29 mouse cellular contexts compared by ENCODE assay signal in the genomic region with DNA sequence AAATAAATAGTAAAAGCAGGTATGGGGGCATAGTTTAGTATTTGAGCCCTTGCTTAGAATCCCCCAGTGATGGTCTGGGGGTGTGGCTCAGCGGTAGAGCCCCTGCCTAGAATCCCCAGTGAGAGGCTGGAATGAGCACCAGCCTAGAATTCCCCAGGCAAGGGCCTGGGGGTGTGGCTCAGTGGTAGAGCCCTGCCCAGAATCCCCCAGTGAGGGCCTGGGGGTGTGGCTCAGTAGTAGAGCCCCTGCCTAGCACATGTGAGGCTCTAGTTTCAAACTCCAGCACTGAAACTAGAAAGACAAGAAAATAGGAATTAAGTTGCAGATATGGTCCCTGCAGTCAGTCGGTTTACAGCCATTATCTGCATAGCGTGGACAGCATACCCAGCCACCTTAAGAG. TPM values are rescaled to one million over a fixed set of nuclear protein-coding genes. Genes with fewer than 3 reads are reported as not detected.
DNase-seq lines count a peak whose midpoint lies in the region; TF ChIP-seq lines count a peak whose summit lies in the region.
"Had no signal": no experiment of that assay in that cellular context is flagged by ENCODE, and none has a peak within 500 bp of the region (broad histone marks: within the 10 kb centered on the region; RNA-seq: fewer than 3 reads in every experiment).

No protein-coding gene starts in this region.

- H3K27ac ChIP-seq in kidney, adult 2 months (ENCODE audit: insufficient read depth, low read depth, low read length) = peak overlapping the region; percentile 27; the same call in 1 of the 2 replicates
- peak overlapping the region; percentile 90 for H3K27ac ChIP-seq in spleen, adult 2 months (ENCODE audit: insufficient read depth, low read length)
- H3K27ac ChIP-seq: embryonic facial prominence, embryonic 12.5 days; hindbrain, embryonic 14.5 days; layer of hippocampus, adult 2 months; left cerebral cortex, adult 2 months; liver, embryonic 14.5 days; macrophage; midbrain, embryonic 13.5 days; neural tube, embryonic 13.5 days; stomach, embryonic 15.5 days had no signal

- TF ChIP-seq POLR2A in kidney, adult 2 months (IDR thresholded peaks at IDR 0.05; ENCODE audit: low read depth, low read length) = no peak
- no peak for TF ChIP-seq POLR2A in spleen, adult 2 months (IDR thresholded peaks at IDR 0.05; ENCODE audit: low read depth, low read length)

- no peaks in the 10 kb centered on the region for H3K27me3 ChIP-seq in kidney, adult 2 months (replicated peaks; ENCODE audit: control insufficient read depth, insufficient read depth, low read length)
- H3K27me3 ChIP-seq in spleen, adult 2 months (ENCODE audit: control insufficient read depth, insufficient read depth, low read length) = no peaks in the 10 kb centered on the region
- H3K27me3 ChIP-seq: embryonic facial prominence, embryonic 12.5 days; heart, embryonic 12.5 days; midbrain, embryonic 13.5 days; neural tube, embryonic 13.5 days; stomach, embryonic 15.5 days had no signal

- no peaks in the 10 kb centered on the region for H3K36me3 ChIP-seq in kidney, adult 2 months (ENCODE audit: control insufficient read depth, insufficient read depth, low read length)
- no peaks in the 10 kb centered on the region for H3K36me3 ChIP-seq in spleen, adult 2 months (ENCODE audit: control insufficient read depth, insufficient read depth, low read length)
- H3K36me3 ChIP-seq: embryonic facial prominence, embryonic 12.5 days; heart, embryonic 12.5 days; midbrain, embryonic 13.5 days; neural tube, embryonic 13.5 days; stomach, embryonic 15.5 days had no signal

- WGBS in kidney, adult 2 months = 63% methylated on average over 3 of the region's 3 CpGs
- WGBS in spleen, adult 2 months = 61% methylated on average over 3 of the region's 3 CpGs

- H3K4me3 ChIP-seq in kidney, adult 2 months (ENCODE audit: insufficient read depth, low read depth, low read length) = no peak overlapping the region
- H3K4me3 ChIP-seq in spleen, adult 2 months (ENCODE audit: extremely low read depth, insufficient read depth, insufficient read length) = no peak overlapping the region
- H3K4me3 ChIP-seq: embryonic facial prominence, embryonic 12.5 days; heart, embryonic 12.5 days; layer of hippocampus, adult 2 months; left cerebral cortex, adult 2 months; midbrain, embryonic 13.5 days; neural tube, embryonic 13.5 days; stomach, embryonic 15.5 days had no signal

- DNase-seq in kidney, adult 2 months = no peak
- DNase-seq in kidney, postnatal 14 days = no peak
- DNase-seq in spleen, adult 2 months (ENCODE audit: low read depth in 1 of 2, low spot score in 2 of 2) = no peak
- DNase-seq in spleen, postnatal 10 days (ENCODE audit: low spot score in 2 of 2) = no peak
- peak; percentile 44 for DNase-seq in ES-CJ7 (ENCODE audit: low read depth, low spot score)
- peak; percentile 38 to 62 for DNase-seq in thymus, postnatal 36 days
- DNase-seq in testis, postnatal 10 days (ENCODE audit: low spot score) = no peak
- DNase-seq: cerebellum, adult 11 months; cerebellum, adult 9-11 months; embryo, embryonic 11 days; gastrocnemius, postnatal 25 days; heart, adult 18-20 months; heart, postnatal 10 days; left cerebral cortex, postnatal 4 days; liver; lung, adult 2 months; lung, postnatal 10 days; right cerebral cortex, postnatal 4 days had no signal

- no peak for TF ChIP-seq CTCF in kidney, adult 2 months (conservative IDR thresholded peaks at IDR 0.05; ENCODE audit: insufficient read depth, insufficient read length, low read depth, low read length)
- no peak for TF ChIP-seq CTCF in spleen, adult 2 months (IDR thresholded peaks at IDR 0.05; ENCODE audit: extremely low read depth, insufficient read depth, insufficient read length, insufficient replicate concordance)

- H3K4me1 ChIP-seq in kidney, adult 2 months (ENCODE audit: control insufficient read depth, insufficient read depth, low read length) = no peaks in the 10 kb centered on the region
- peaks cover 23% of the 10 kb centered on the region for H3K4me1 ChIP-seq in spleen, adult 2 months (ENCODE audit: control insufficient read depth, insufficient read depth, insufficient read length)
- H3K4me1 ChIP-seq: embryonic facial prominence, embryonic 12.5 days; midbrain, embryonic 13.5 days; neural tube, embryonic 13.5 days; stomach, embryonic 15.5 days had no signal

RNA-seq across cellular contexts. Expression of a gene that starts 6.1 kb away (rescaled TPM):
- polyA plus RNA-seq in kidney, adult 2 months (2012; rRNA removed) = 53.8 and 57.1 TPM in 2 replicates
- 325 and 338 TPM in 2 replicates for polyA plus RNA-seq in spleen, adult 2 months (2012; rRNA removed)

RNA-seq across cellular contexts. Expression of a gene that starts 35.0 kb away (rescaled TPM):
- polyA plus RNA-seq in kidney, adult 2 months (2012; rRNA removed) = 25.1 and 27.9 TPM in 2 replicates
- polyA plus RNA-seq in spleen, adult 2 months (2012; rRNA removed) = 41.6 and 48.4 TPM in 2 replicates

RNA-seq across cellular contexts. Expression of a gene that starts 46.7 kb away (rescaled TPM):
- polyA plus RNA-seq in kidney, adult 2 months (2012; rRNA removed) = 626 and 739 TPM in 2 replicates
- 22.1 and 26.8 TPM in 2 replicates for polyA plus RNA-seq in spleen, adult 2 months (2012; rRNA removed)
- polyA plus RNA-seq: forebrain, embryonic 14.5 days had no signal

Comparison
In these comparisons a context has a peak if more than half of its experiments do, and no peak if none do; other contexts are left out.
1. DNase-seq: peak in ES-CJ7 (single experiment) and thymus, postnatal 36 days (2 of 2); none in kidney, adult 2 months (single experiment), kidney, postnatal 14 days (single experiment), spleen, adult 2 months (0 of 2), spleen, postnatal 10 days (0 of 2) and testis, postnatal 10 days (single experiment).
2. RNA of a gene that starts 46.7 kb away (polyA plus RNA-seq): 626 to 739 TPM in kidney, adult 2 months; 22.1 to 26.8 TPM in spleen, adult 2 months; every median in the first group is over 10 times any median in the second.